Mouse (Mus musculus): Measurements from ENCODE around the gene Sema6d. TPM values are rescaled to one million over a fixed set of nuclear protein-coding genes. Genes with fewer than 3 reads are reported as not detected.

Sema6d gene
- polyA plus RNA-seq (2017; shearing (Covaris generic)) = 1 to 10 TPM; 2.2 to 6.6 (median 2.4) TPM

DNA sequence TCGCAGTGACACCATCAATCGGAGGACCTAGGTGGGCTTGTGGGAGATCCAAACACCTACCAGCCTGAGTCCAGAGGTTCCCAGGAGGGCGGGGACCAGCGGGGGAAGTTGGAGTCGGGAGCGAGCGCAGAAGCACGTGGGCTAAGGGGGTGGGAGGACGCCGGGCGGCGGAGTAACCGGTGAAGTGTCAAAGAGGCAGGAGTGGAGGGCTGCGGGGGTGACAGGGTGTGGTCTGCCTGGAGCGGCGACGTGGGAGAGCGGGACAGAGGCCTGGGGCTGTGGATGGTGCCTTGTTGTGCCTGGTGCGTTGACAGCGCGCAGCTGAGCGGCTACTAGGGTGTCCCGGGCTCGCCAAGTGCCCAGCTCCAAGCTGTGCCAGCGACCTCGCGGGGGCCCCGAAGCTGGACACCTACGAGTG lies at the start of gene Sema6d:
Gene Sema6d (plus strand): TSS at position 157 of the 418 bp plus-strand sequence.
- ATAC-seq = no peak

DNA sequence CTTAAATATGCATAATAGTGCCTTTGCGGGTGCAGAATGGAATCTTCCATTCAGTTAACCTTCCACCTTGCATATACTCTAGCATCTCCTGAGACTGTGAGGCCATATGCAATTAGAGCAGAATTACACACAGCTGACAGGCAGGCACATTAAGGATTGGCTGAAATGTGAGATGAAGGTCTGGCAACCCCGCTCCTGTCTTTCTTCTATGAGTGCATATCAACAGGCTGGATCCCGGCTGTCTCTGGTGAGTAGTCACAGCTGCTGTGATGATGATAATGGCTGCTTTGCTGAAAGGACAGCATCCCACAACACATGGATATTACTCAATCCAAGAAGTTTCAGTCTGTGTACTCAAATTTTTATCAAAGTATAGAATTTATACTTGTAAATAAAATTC lies 29.9 kb upstream of the Sema6d start:
- no peak for ATAC-seq

DNA sequence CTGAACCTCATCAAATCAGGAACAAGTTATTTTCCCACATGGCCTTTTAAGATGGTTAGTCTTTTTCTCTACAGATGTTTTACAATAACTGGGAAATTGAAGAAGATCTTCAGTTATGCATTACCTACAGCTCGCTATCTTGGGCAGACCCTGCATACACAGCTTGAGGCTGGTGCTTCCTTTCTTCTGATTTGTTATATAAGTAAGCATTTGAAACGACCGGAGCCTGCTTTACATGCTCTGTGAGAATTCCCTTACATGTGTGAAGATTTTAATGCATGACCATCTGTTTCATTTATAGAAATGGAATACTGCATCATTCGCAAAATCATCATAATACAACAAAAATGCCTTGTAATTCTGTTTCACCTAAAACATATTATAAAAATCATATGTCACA lies 21.4 kb upstream of the Sema6d start:
- no peak for ATAC-seq

DNA sequence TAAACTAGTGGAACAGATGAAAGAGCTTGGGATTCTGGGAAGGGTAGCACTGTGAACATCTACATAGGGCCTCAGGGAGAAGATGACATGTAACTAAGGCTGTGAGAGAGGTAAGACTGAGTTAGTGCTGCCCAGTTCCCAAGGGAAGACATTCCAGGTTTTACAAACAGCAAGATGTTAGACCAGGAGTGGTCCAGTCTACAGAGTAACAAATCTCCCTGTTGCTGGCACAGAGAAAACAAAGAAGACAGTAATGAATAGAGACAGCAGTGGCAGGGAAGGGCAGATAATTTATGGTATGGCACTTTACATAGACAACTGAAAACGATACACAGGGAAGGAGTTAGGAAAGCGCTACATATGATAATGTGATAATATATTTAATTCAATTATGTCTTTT lies 19.1 kb upstream of the Sema6d start:
- ATAC-seq = no peak

DNA sequence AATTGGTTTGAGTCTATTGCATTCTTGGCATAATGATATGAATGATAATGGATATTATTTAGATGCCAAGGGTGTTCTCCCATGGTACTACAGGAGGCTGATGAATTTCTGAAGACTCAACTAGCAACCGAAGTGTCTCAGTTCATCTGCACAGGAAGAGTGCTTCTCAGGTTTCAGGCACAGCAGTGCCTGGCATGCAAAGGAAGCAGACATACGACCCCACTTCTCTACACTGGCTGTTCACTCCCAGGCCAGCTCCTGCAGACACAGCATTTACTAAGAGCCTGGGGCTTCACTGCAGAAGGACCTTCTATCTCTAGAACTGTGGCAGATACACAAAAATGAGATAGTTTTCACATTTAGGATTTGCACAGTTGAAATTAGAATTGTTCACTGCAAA lies 18.4 kb upstream of the Sema6d start:
- no peak for ATAC-seq

DNA sequence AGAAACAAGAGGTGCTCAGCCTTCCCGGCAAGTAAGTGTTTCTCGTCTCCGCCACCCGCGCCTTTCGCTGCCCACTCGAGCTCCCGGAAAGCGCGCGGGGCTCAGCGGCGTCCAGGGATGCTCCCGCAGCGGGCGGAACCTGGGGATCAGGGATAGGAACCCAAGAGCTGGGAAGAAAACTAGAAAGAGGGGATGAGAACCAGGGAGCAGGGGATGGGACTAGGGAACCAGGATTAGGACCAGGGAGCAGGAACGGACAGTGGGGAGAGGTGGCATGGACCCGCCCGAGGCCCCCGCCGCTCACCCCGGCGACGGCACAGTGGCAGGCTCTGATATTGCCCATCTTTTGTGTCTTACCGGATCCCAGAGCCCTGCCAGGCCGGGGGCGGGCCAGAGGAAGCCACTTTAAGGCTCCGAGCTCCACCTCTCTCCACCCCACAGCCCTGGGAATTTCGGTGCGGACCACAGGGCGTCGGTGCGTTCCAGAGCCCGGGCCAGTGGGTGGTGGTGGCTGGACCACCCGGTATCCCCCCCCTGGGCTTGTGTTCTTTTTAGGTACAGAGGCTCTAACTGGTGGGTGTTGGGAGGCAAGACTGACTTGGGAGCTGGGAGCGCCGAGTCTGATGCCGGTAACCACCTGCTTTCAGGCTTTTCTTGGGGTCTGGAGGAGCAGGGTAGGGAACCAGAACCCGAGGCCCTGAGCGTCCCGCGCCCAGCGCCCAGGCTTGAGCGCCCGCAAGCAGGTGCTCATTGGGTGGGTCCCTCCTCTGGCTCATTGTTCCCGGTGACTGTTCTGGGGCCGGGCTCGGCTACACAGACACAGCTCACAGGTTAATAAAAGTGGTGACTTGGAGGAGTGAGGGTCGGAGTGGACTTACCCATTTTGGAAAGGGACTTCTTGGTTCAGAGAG lies 717 bp downstream of the Sema6d start:
- ATAC-seq = no peak

DNA sequence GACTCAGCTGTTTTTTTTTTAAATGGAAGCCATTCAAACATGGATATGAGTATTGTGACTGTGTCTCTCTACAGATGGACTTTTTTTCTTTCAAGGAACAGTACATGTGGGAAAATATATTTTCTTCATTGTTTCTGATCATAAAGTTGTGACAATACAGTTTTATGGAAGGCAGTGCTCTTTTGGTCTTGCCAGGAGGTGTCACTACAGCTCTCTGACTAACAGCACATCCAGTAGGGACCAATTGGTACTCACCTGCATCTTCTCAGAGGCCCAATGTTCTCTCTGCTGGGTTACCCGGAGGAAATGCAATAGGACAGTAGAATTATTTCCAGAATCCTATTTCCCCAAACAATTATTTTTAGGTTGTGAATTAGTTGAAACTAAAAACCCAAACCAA lies 9.9 kb downstream of the Sema6d start:
- no peak for ATAC-seq

DNA sequence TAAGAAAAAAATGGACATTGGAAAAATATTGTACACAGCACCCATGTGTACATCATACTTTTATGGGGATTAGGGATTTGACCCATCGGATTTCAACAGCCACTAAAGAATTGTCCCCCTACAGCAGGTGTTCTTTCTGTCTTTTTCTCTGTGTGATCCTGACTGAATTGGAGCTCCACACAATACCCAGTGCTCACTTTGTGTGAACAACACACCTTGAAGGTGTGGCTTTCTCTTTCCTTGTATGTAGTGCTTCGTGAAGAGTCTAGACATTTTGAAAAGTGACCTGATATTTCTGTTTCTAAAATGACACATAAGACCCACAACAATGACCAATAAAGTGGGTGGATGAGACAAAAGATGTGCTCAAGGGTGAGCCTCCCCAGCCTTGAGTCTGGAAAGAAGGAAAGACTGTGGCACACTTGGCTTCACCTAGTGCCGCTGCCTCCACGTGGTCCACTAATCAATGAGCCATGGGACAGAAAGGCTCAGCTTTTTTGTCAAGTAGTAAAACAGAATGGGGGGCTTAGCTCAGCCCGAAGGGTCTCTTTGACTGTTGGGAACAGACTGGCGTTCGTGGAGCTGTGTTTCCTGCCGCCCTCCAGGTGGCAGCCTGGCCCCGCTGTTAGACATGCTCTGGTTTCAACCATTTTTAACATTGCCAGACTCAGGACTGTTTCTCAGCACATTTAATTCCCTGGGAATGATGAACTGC lies 10.9 kb downstream of the Sema6d start:
- ATAC-seq = no peak

DNA sequence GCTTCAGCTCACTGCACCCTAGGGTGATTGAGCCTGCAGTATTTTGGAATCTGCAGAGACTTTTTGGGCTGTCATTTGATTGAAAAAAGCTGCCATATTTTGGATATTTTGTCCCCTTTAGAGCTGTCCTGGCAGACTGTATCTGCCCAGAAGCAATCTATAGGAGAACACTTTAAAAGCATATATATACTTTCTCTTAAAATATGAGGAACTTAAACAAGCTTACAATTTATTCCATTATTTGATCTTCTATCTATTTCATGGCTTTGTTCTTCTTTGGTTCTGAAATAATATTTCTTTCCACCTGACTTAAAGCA lies 11.4 kb downstream of the Sema6d start:
- no peak for ATAC-seq

DNA sequence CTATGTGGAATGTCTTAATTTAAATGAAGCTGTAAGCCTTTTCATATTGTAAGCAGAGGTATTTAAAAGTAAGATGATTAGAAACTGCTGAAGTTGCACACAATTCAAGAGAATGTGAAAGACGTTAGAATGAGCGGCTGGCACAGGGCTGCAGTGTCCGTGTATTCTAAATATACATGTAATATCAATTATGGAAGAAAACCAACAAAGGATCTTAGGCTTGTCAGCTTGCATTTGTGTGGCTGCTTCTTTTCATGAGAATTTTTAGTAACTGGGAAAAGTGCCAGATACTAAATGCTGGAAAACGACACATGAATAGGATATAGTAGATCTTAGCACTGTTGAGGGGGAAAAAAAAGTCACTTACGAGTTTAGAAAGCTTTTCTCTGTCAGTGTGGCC lies 11.8 kb downstream of the Sema6d start:
- no peak for ATAC-seq

DNA sequence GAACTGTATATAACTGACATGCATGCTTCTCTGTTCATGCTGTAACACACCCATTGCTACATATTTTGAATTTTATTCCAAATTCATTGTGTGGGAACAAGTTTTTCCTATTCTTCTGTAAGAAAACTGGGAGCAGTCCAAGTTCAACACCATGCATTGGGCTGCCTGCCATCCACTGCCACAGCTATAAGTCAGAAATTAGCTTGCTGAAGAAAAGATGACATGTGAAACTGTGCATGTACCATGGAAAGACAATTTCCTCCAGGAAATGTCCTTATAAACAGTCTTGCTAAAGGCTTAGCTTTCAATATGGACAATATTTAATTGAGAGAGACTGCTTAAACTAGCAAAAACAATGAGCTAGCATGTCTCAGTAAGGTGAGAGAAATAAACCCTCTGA lies 13.5 kb downstream of the Sema6d start:
- ATAC-seq = no peak

DNA sequence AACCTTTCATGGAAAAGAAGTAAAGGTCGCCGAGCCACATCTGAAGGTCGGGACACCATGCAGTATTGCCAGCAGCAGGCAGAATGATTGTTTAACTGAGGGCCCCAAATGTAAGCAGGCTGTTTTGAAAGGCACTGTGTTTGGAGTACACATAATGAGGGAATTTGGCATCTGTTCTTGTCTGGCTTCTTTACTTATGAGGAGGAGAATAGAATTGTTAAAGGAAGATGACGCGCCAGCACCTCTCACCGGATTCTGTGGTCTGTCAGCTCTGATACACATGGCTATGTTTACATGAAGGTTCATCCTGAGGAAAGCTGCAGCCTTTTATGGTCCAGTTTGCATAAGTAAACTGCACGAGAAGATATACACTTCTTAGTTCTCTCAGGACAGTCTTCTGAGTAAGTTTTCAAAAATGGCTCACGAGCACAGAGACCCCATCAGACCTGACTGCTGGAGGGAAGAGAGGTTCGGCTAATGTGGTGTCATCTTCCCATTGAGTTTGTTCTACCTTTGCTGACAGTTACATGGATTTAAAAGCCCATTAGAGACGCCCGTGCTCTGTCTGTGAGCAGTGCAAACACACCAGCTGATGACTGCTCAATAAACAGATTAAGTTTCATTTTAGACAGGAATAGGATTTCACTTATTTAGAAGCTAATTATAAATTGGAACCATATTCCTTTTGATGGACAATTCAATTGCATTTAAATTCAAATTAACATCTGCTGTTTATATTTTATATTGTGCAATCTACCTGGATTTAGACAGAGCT lies 28.9 kb downstream of the Sema6d start:
- no peak for ATAC-seq

DNA sequence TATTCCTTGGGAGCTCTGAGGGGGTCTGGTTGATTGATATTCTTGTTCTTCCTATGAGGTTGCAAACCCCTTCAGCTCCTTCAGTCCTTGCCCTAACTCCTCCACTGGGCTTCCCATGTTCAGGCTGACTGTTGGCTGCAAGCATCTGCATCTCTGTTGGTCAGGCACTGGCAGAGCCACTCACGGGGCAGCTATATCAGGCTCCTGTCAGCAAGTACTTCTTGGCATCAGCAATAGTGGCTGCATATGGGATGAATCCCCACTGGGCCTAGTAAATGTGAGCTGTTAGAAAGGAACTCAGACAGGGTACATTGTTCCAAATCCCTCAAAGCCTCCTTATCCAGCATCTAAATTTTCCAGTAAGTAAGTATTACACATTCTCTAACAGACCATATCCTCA lies 30.6 kb downstream of the Sema6d start:
- no peak for ATAC-seq

DNA sequence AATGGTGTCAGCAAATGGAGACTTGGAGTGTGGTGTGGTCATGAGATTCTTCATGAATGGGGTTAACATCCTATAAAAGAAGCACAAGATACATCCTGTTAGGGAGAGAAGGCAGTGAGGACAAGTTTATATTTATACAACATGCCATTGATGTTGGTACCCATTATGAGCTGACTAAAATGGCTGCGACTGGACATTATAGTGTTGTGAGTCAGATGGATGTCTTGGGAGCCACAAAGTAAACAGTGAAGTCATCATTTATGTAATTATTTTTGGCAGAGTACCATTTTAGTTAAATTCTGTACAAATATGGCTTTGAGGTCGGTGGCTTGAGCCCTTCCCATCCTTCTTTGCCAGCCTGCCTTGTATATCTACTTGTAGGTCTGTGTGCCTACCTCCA lies 31.8 kb downstream of the Sema6d start:
- no peak for ATAC-seq

DNA sequence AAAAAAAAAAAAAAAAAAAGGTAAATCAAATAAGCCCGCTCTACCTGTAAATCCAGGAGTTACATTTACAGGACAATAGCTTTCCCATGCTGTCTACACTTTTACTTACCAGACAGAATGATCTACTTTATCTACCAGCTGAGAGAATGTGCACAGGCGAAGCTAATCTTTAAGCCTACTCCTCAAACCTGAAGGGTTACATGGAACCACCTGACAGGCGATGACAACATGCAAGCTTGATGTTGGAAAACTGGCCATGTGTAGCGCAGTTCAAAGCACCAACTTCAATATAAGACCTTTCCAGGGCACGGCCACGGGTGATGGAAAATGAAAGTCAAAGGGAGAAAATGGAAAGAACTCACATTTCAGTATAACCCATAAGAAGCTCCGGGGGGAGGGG lies 35.7 kb downstream of the Sema6d start:
- no peak for ATAC-seq

DNA sequence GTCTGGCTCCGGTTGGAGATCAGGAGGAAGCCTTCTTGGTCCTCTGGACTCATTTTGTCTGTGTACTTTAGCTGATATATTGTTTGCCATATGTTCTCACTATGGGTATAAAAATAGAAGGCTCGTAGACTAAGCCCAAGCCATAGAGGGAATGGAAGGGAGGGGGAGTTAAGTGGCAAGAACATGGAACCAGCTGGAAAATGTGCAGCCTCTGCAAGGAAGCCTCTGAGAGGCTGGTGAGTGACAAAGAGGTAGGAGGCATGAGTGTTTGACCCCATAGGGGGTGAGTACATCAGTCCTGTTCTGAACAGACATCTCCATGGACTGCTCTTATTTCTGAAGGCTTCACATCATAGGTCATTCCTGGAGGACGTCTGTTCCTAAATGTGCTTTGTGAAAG lies 37.1 kb downstream of the Sema6d start:
- no peak for ATAC-seq

DNA sequence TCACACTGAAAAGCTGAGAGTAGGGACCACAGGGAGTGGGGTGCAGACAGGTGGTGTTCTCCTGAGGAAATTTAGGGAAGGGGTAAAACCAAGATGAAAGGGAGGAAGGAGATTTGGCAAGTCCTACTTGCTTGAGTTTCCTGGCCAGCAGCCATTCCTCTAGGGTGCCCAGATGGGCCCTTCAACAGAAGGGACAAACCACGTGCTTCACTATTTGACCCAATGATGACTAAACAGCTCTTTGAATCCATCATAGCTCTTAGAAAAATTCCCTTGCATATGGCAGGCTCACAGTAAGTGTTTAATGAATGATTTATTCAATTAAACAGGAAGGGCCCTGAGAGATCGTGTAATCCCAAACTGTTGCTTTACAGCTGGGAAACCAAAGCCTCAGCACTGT lies 41.1 kb downstream of the Sema6d start:
- ATAC-seq = no peak

DNA sequence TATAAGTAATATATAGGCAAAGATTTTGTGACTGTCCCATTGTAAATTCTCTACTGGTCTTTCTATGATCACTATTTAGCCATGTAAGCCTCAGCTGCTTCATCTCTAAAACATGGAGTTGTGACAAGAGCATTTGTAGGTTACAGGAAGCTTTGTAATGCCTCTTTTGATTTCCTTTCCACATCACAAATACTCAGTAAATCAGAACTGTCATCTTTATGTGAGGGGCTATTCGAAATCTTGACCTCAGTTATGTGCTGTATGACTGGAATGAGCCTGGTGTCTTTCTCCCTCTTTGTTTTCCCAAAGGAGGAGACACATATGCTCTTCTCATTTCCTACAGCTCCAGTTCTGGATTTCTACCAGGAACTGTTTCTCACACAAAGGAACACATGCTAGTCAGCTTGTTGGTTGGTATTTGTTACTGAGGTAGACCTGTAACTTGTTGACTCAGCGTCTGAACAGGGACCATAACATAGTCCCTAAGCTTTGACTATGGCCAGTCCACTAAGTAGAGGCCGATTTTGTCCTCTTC lies 51.8 kb downstream of the Sema6d start:
- no peak for ATAC-seq

DNA sequence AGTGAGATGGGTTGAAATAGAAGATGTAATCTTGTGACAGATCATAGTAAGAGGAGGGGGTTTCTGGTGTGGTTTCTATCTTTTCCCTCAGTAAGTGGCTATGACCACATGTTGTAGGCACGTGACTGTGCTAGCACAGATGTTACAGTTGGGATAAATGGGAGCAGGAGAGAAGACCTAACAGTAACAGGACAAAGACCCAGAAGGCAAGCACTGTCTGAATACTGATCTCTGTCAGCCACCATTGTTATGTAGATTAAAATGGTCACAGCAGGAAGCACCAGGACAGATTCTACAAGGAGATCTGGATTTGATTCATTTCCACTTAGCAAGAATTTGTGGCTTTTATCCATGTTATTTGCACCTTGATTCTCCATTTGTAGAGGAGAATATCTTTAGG lies 55.8 kb downstream of the Sema6d start:
- no peak for ATAC-seq

DNA sequence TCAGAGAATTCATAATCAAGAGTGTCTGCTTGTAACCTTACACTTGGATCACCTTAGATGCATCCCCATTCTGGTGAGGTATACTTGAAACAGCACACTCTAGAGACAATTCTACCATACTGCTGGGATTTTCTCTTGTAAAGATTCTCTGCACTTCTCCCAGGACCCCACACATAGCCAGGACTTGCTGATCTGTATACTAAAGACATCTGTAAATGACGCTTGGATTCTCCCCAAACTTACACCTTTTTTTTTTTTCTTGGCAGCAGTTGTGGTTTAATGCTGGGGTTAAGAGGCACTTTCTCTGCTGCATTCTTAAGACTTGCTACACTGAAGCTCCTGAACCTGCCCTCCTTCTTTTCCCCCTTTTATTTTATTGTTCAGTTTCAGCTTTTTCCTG lies 68.4 kb downstream of the Sema6d start:
- ATAC-seq = no peak

DNA sequence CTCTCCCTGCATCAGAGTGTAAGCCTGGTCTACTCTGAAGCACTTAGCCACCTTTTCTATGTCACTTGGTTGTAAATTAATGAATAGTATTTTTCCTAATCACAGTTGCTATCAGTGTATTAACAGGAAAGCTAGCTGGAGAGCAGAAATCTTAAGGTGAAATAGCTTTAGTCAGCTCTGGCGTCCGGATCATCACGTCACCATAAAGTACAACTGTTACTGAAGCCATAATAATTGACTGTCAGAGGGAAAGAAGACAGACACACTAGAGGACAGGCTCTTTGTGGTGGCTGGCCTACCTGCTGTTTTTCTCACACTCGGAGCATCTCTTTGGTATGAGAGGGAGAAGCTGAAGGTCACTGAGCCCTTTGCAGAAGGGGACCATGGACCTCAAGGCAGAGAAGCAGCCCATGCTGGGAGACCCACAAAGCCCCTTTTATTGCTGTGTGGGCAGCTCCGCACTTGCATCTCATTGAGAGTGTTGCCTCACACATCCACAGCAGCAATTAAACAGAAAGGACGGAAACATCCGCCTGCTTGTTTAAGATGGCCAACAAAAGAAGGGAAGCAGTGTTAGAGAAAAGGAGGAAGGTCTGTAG lies 72.3 kb downstream of the Sema6d start:
- no peak for ATAC-seq

DNA sequence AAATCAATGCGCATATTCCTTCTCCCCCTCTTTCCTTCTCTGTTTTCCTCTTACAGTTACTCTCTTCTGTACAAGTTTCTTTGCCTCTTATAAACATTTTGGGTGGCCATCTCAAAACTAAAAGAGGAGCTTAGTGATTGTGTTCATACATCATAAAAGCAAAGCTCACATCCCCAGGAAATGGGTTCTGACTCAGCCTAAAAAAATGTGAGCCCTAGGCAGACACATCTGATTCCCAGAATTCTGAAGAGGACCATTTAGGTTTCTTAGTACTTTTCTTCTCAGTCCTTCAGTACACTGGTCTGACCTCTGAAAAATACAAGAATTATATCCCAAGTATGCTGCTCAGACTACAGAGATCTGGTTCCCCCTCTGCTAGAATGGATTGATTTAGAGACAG lies 78.6 kb downstream of the Sema6d start:
- ATAC-seq = no peak

DNA sequence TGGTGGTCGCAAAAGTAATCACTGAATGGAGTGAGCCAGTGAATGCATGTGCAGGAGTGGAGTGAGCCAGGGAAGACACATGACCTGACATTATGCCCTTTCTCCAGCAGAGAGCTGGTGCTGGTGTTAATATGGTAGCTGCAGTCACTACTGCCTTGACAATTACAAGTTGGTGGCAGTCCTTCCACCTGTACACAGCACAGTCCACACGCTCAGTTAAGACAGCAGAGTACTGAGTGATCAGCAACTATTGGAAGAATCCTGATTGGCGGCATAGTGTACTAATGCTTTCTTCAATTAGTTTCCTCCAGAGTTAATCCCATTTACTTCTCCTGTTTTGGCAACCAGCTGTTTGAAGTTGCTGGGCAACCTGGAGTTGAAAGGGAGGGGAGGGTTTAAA lies 81.9 kb downstream of the Sema6d start:
- ATAC-seq = no peak
